Mouse (Mus musculus): Measurements from ENCODE around the gene Abhd11.

DNA sequence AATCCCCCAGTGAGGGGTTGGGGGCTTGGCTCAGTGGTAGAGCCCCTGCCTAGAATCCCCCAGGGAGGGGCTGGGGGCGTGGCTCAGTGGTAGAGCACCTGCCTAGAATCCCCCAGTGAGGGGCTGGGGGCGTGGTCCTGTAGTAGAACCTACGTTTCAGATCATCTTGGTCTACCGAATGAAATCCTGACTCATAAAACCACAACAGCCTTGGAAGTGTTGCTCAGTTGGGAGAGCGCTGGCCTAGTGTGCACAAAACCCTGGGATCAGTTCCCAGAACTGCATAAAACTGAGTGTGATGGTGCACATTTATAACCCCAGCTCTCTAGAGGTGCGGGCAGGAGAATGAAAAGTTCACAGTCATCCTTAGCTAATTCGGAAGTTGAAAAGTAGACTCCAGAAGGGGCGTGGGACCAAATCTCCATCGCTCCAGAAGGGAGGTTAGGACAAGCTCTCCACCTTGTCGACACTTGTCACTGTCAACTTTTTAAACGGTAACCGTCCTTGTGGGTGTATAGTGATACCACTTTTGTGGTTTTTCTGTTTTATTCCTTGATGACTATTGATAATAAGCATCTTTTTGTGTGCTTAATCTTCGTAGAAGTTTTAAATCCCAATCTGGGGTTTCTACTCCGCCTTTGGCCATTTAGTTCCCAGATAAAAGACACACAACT lies 32.2 kb upstream of the Abhd11 start:
- no peak for TF ChIP-seq CTCF (IDR thresholded peaks at IDR 0.05; ENCODE audit: low read depth)
- no peak for TF ChIP-seq EP300 (IDR thresholded peaks at IDR 0.05; ENCODE audit: low read depth)

Data from heart, postnatal 0 days (tissue).